Mouse (Mus musculus): ENCODE measurements around the gene Sfrp2.

GRCm38 (mm10) chr3:83811987-83812386 lies 45.9 kb downstream of the Sfrp2 start:
- TF ChIP-seq CTCF (IDR thresholded peaks at IDR 0.05; ENCODE audit: extremely low read depth, insufficient read length, insufficient replicate concordance, low read depth, low read length) = no peak
- TF ChIP-seq POLR2A (IDR thresholded peaks at IDR 0.05; ENCODE audit: low read depth, low read length) = no peak
